Mouse (Mus musculus): ENCODE data around the gene Furin. TPM values are rescaled to one million over a fixed set of nuclear protein-coding genes. Genes with fewer than 3 reads are reported as not detected.

Gene Furin
- polyA plus RNA-seq, 1 experiment from 2014 or later = 6.0 TPM

GRCm38 (mm10) chr7:80372667-80373066 lies 32.6 kb downstream of the Furin start:
- no peaks in the 10 kb centered on the region for H3K9me3 ChIP-seq (replicated peaks; ENCODE audit: control insufficient read depth, low read length)
- H3K9ac ChIP-seq (replicated peaks; ENCODE audit: low read length) = no peak overlapping the region
- H3K4me2 ChIP-seq (ENCODE audit: low read depth, low read length) = no peak overlapping the region
- H3K4me3 ChIP-seq (ENCODE audit: low read depth, low read length) = no peak overlapping the region
- H3K36me3 ChIP-seq (replicated peaks; ENCODE audit: control insufficient read depth, insufficient read depth, low read depth, low read length) = no peaks in the 10 kb centered on the region
- no peak for DNase-seq (ENCODE audit: low spot score)
- 61% methylated on average over 2 of the region's 2 CpGs for WGBS
- no peak for ATAC-seq (replicated peaks; ENCODE audit: insufficient number of reproducible peaks, low FRiP score, low TSS enrichment, low read depth)
- H3K27me3 ChIP-seq (ENCODE audit: control insufficient read depth, insufficient read depth, low read length) = no peaks in the 10 kb centered on the region
- peaks cover 2% of the 10 kb centered on the region; the same call in 1 of the 2 replicates for H3K4me1 ChIP-seq (ENCODE audit: control insufficient read depth, insufficient read depth, low read length)
- no peak overlapping the region for H3K27ac ChIP-seq (replicated peaks; ENCODE audit: low read depth, low read length)

GRCm38 (mm10) chr7:80372166-80372565 lies 33.1 kb downstream of the Furin start:
- H3K36me3 ChIP-seq (replicated peaks; ENCODE audit: control insufficient read depth, insufficient read depth, low read depth, low read length) = no peaks in the 10 kb centered on the region
- no peak overlapping the region for H3K9ac ChIP-seq (replicated peaks; ENCODE audit: low read length)
- 77% methylated on average over 3 of the region's 3 CpGs for WGBS
- no peak overlapping the region for H3K27ac ChIP-seq (replicated peaks; ENCODE audit: low read depth, low read length)
- DNase-seq (ENCODE audit: low spot score) (no peak), ATAC-seq (replicated peaks; ENCODE audit: insufficient number of reproducible peaks, low FRiP score, low TSS enrichment, low read depth) (no peak)
- no peaks in the 10 kb centered on the region for H3K27me3 ChIP-seq (ENCODE audit: control insufficient read depth, insufficient read depth, low read length)
- H3K9me3 ChIP-seq (replicated peaks; ENCODE audit: control insufficient read depth, low read length) = no peaks in the 10 kb centered on the region
- no peak overlapping the region for H3K4me2 ChIP-seq (ENCODE audit: low read depth, low read length)
- H3K4me3 ChIP-seq (ENCODE audit: low read depth, low read length) = no peak overlapping the region
- peaks cover 2% of the 10 kb centered on the region; the same call in 1 of the 2 replicates for H3K4me1 ChIP-seq (ENCODE audit: control insufficient read depth, insufficient read depth, low read length)

GRCm38 (mm10) chr7:80371041-80371751 lies 34.0 kb downstream of the Furin start, which contains the start of gene Man2a2:
Man2a2 (minus strand) TSS chr7:80371375.
- ATAC-seq (replicated peaks; ENCODE audit: insufficient number of reproducible peaks, low FRiP score, low TSS enrichment, low read depth) (peak; percentile 68), DNase-seq (ENCODE audit: low spot score) (peak; percentile 86)
- Histone ChIP-seq H3K27me3 (ENCODE audit: control insufficient read depth, insufficient read depth, low read length) (no peaks in the 10 kb centered on the region), H3K4me1 (ENCODE audit: control insufficient read depth, insufficient read depth, low read length) (peaks cover 2% of the 10 kb centered on the region; the same call in 1 of the 2 replicates), H3K36me3 (replicated peaks; ENCODE audit: control insufficient read depth, insufficient read depth, low read depth, low read length) (peaks cover 7% of the 10 kb centered on the region; the same call in 1 of the 2 replicates), H3K27ac (replicated peaks; ENCODE audit: low read depth, low read length) (peak within 1 kb of the TSS; percentile 72), H3K9ac (replicated peaks; ENCODE audit: low read length) (peak within 1 kb of the TSS; percentile 86), H3K9me3 (replicated peaks; ENCODE audit: control insufficient read depth, low read length) (no peaks in the 10 kb centered on the region), H3K4me2 (ENCODE audit: low read depth, low read length) (peak within 1 kb of the TSS; percentile 78), H3K4me3 (ENCODE audit: low read depth, low read length) (peak within 1 kb of the TSS; percentile 91)
- WGBS = under 1% methylated on average over 58 of the region's 86 CpGs

GRCm38 (mm10) chr7:80370649-80371040 lies 34.6 kb downstream of the Furin start:
- Histone ChIP-seq H3K4me2 (ENCODE audit: low read depth, low read length) (peak overlapping the region; percentile 78), H3K9me3 (replicated peaks; ENCODE audit: control insufficient read depth, low read length) (no peaks in the 10 kb centered on the region), H3K36me3 (replicated peaks; ENCODE audit: control insufficient read depth, insufficient read depth, low read depth, low read length) (peaks cover 7% of the 10 kb centered on the region; the same call in 1 of the 2 replicates), H3K27ac (replicated peaks; ENCODE audit: low read depth, low read length) (peak overlapping the region; percentile 72), H3K4me3 (ENCODE audit: low read depth, low read length) (peak overlapping the region; percentile 91), H3K4me1 (ENCODE audit: control insufficient read depth, insufficient read depth, low read length) (peaks cover 2% of the 10 kb centered on the region; the same call in 1 of the 2 replicates), H3K27me3 (ENCODE audit: control insufficient read depth, insufficient read depth, low read length) (no peaks in the 10 kb centered on the region), H3K9ac (replicated peaks; ENCODE audit: low read length) (peak overlapping the region; percentile 86)
- DNase-seq (ENCODE audit: low spot score) (peak; percentile 77), ATAC-seq (replicated peaks; ENCODE audit: insufficient number of reproducible peaks, low FRiP score, low TSS enrichment, low read depth) (peak; percentile 11; the same call in 1 of the 2 replicates)
- whole genome bisulfite sequencing = 0% methylated on average over 24 of the region's 31 CpGs

- H3K27ac ChIP-seq (replicated peaks; ENCODE audit: low read depth, low read length) = no peak overlapping the region
- H3K4me2 ChIP-seq (ENCODE audit: low read depth, low read length) = peak overlapping the region; percentile 78
- H3K9ac ChIP-seq (replicated peaks; ENCODE audit: low read length) = peak overlapping the region; percentile 86
- no peak for ATAC-seq (replicated peaks; ENCODE audit: insufficient number of reproducible peaks, low FRiP score, low TSS enrichment, low read depth)
- DNase-seq (ENCODE audit: low spot score) = peak; percentile 44
- no peaks in the 10 kb centered on the region for H3K27me3 ChIP-seq (ENCODE audit: control insufficient read depth, insufficient read depth, low read length)
- 35% methylated on average over 4 of the region's 4 CpGs for WGBS
- H3K4me3 ChIP-seq (ENCODE audit: low read depth, low read length) = peak overlapping the region; percentile 91
- no peaks in the 10 kb centered on the region for H3K9me3 ChIP-seq (replicated peaks; ENCODE audit: control insufficient read depth, low read length)
- H3K4me1 ChIP-seq (ENCODE audit: control insufficient read depth, insufficient read depth, low read length) = peaks cover 2% of the 10 kb centered on the region; the same call in 1 of the 2 replicates
- H3K36me3 ChIP-seq (replicated peaks; ENCODE audit: control insufficient read depth, insufficient read depth, low read depth, low read length) = peaks cover 7% of the 10 kb centered on the region; the same call in 1 of the 2 replicates
These were observed 35.2 kb downstream of the Furin start for GRCm38 (mm10) chr7:80369967-80370431.

GRCm38 (mm10) chr7:80369461-80369860 lies 35.8 kb downstream of the Furin start:
- Histone ChIP-seq H3K36me3 (replicated peaks; ENCODE audit: control insufficient read depth, insufficient read depth, low read depth, low read length) (peaks cover 7% of the 10 kb centered on the region; the same call in 1 of the 2 replicates), H3K4me1 (ENCODE audit: control insufficient read depth, insufficient read depth, low read length) (peaks cover 2% of the 10 kb centered on the region; the same call in 1 of the 2 replicates), H3K27me3 (ENCODE audit: control insufficient read depth, insufficient read depth, low read length) (no peaks in the 10 kb centered on the region), H3K9ac (replicated peaks; ENCODE audit: low read length) (no peak overlapping the region), H3K4me3 (ENCODE audit: low read depth, low read length) (no peak overlapping the region), H3K27ac (replicated peaks; ENCODE audit: low read depth, low read length) (no peak overlapping the region), H3K4me2 (ENCODE audit: low read depth, low read length) (no peak overlapping the region), H3K9me3 (replicated peaks; ENCODE audit: control insufficient read depth, low read length) (no peaks in the 10 kb centered on the region)
- no peak for DNase-seq (ENCODE audit: low spot score)
- no peak for ATAC-seq (replicated peaks; ENCODE audit: insufficient number of reproducible peaks, low FRiP score, low TSS enrichment, low read depth)
- 60% methylated on average over 5 of the region's 5 CpGs for WGBS

- 86% methylated on average over 20 of the region's 20 CpGs for WGBS
These were observed 36.4 kb downstream of the Furin start for GRCm38 (mm10) chr7:80368635-80369421.

More at GRCm38 (mm10) chr7:80368635-80369421, 36.4 kb downstream of the Furin start:
- H3K9ac ChIP-seq (replicated peaks; ENCODE audit: low read length) = no peak overlapping the region
- no peaks in the 10 kb centered on the region for H3K27me3 ChIP-seq (ENCODE audit: control insufficient read depth, insufficient read depth, low read length)
- H3K27ac ChIP-seq (replicated peaks; ENCODE audit: low read depth, low read length) = no peak overlapping the region
- no peaks in the 10 kb centered on the region for H3K9me3 ChIP-seq (replicated peaks; ENCODE audit: control insufficient read depth, low read length)
- peaks cover 7% of the 10 kb centered on the region; the same call in 1 of the 2 replicates for H3K36me3 ChIP-seq (replicated peaks; ENCODE audit: control insufficient read depth, insufficient read depth, low read depth, low read length)
- no peak overlapping the region for H3K4me3 ChIP-seq (ENCODE audit: low read depth, low read length)
- H3K4me2 ChIP-seq (ENCODE audit: low read depth, low read length) = no peak overlapping the region
- DNase-seq (ENCODE audit: low spot score) (no peak), ATAC-seq (replicated peaks; ENCODE audit: insufficient number of reproducible peaks, low FRiP score, low TSS enrichment, low read depth) (no peak)
- peaks cover 2% of the 10 kb centered on the region; the same call in 1 of the 2 replicates for H3K4me1 ChIP-seq (ENCODE audit: control insufficient read depth, insufficient read depth, low read length)

Data from embryonic facial prominence, embryonic 11.5 days (tissue).